Mouse (Mus musculus): ENCODE results near the gene Tshz3. TPM values are rescaled to one million over a fixed set of nuclear protein-coding genes. Genes with fewer than 3 reads are reported as not detected.

Gene Tshz3
- polyA plus RNA-seq, 1 experiment from 2014 or later = 10.5 TPM

- peaks cover 10% of the 10 kb centered on the region; the same call in 1 of the 2 replicates for H3K4me1 ChIP-seq
- no peaks in the 10 kb centered on the region for H3K9me3 ChIP-seq
- no peaks in the 10 kb centered on the region for H3K36me3 ChIP-seq
- H3K4me3 ChIP-seq = peak overlapping the region; percentile 75
- peak; percentile 78 for ATAC-seq (ENCODE audit: insufficient number of reproducible peaks, insufficient read depth, low FRiP score, low TSS enrichment)
- peak overlapping the region; percentile 79 for H3K27ac ChIP-seq
- WGBS = 2% methylated on average over 47 of the region's 62 CpGs
- H3K9ac ChIP-seq = peak overlapping the region; percentile 74
- H3K27me3 ChIP-seq = peaks cover 34% of the 10 kb centered on the region
- peak overlapping the region; percentile 99 for H3K4me2 ChIP-seq (replicated peaks)
Observed at GRCm38 (mm10) chr7:36697118-36697855, 631 bp upstream of the Tshz3 start.

DNA sequence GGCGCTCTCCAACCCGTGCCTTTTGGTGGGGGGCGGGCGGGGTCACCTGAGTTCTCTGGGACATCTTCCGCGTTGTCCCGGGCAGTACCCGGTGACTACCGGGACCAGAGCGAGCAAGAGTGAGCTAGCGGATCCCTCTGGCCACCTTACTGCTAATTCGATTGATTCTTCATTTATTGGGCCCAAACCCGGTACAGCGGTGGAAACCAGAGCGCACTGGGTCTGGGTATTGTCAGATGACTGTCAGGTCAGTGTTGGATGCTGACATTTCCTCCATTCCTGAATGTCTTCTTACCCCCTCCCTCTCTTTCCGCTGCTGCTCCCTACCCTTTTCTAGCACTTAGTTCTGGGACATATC is 650 bp downstream of the Tshz3 start:
- no peak for ATAC-seq (ENCODE audit: insufficient number of reproducible peaks, insufficient read depth, low FRiP score, low TSS enrichment)
- peaks cover 21% of the 10 kb centered on the region for H3K27me3 ChIP-seq

GRCm38 (mm10) chr7:36699001-36699987 is 1.4 kb downstream of the Tshz3 start:
- H3K36me3 ChIP-seq = no peaks in the 10 kb centered on the region
- H3K4me2 ChIP-seq (replicated peaks) = peak overlapping the region; percentile 99
- no peak overlapping the region for H3K9ac ChIP-seq
- peaks cover 12% of the 10 kb centered on the region; the same call in 1 of the 2 replicates for H3K4me1 ChIP-seq
- H3K9me3 ChIP-seq = no peaks in the 10 kb centered on the region
- no peak for ATAC-seq (ENCODE audit: insufficient number of reproducible peaks, insufficient read depth, low FRiP score, low TSS enrichment)
- peak overlapping the region; percentile 75 for H3K4me3 ChIP-seq
- 9% methylated on average over 18 of the region's 18 CpGs for WGBS
- peaks cover 18% of the 10 kb centered on the region for H3K27me3 ChIP-seq
- no peak overlapping the region for H3K27ac ChIP-seq

More for the DNA sequence above, 650 bp downstream of the Tshz3 start:
- WGBS = 1% methylated on average over 16 of the region's 16 CpGs
- H3K27ac ChIP-seq = peak overlapping the region; percentile 79
- H3K4me1 ChIP-seq = peaks cover 10% of the 10 kb centered on the region; the same call in 1 of the 2 replicates
- H3K4me3 ChIP-seq = peak overlapping the region; percentile 75
- peak overlapping the region; percentile 74 for H3K9ac ChIP-seq
- no peaks in the 10 kb centered on the region for H3K36me3 ChIP-seq
- H3K4me2 ChIP-seq (replicated peaks) = peak overlapping the region; percentile 99
- H3K9me3 ChIP-seq = no peaks in the 10 kb centered on the region

GRCm38 (mm10) chr7:36706636-36707035 is 8.7 kb downstream of the Tshz3 start:
- Histone ChIP-seq H3K27ac (peak overlapping the region; percentile 41; the same call in 1 of the 2 replicates), H3K9ac (no peak overlapping the region), H3K4me3 (no peak overlapping the region), H3K9me3 (no peaks in the 10 kb centered on the region), H3K27me3 (no peaks in the 10 kb centered on the region; the same call in 1 of the 2 replicates), H3K4me1 (peaks cover 34% of the 10 kb centered on the region), H3K36me3 (no peaks in the 10 kb centered on the region), H3K4me2 (replicated peaks) (0 out of 2 replicates have a peak overlapping the region, but pooled peaks have one; percentile 2)
- no peak for ATAC-seq (ENCODE audit: insufficient number of reproducible peaks, insufficient read depth, low FRiP score, low TSS enrichment)
- WGBS = 22% methylated on average over 10 of the region's 10 CpGs

- 42% methylated on average over 10 of the region's 10 CpGs for WGBS
Observed at GRCm38 (mm10) chr7:36707266-36707665, 9.3 kb downstream of the Tshz3 start.

DNA sequence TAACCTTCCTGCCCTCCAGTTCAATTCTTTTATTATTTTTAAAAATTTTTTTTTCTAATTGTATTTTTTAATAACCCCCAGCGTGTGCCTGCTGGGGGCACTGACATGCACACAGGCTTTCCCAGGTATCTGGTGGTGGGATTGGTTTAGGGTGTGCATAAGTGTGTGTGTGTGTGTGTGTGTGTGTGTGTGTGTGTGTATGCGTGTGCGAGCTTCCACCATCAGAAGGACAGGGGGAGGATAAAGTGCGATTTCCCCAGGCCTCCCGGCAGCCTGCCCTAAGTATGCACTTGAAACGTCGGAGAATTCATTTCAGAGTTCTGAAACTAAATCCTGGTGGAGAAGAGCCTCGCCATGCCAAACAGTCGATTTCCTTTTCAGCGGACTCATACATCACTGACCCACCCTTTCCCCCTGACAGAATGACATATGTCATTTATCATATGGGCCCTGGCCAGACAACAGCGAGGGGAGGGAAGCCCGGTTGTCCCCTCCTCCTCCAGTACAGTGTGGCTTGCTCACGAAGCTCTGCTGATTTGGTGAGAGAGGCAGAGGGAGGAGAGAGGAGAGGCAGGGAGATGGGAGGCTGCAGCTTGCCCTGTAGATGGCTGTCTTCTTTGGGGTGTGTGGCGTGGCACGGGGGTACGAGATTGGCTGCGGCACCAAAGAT is 9.9 kb downstream of the Tshz3 start:
- peaks cover 34% of the 10 kb centered on the region for H3K4me1 ChIP-seq
- H3K9ac ChIP-seq = no peak overlapping the region
- 43% methylated on average over 17 of the region's 17 CpGs for WGBS
- H3K27me3 ChIP-seq = no peaks in the 10 kb centered on the region; the same call in 1 of the 2 replicates
- ATAC-seq (ENCODE audit: insufficient number of reproducible peaks, insufficient read depth, low FRiP score, low TSS enrichment) = peak; percentile 44; the same call in 1 of the 2 replicates
- no peaks in the 10 kb centered on the region for H3K9me3 ChIP-seq
- no peak overlapping the region for H3K4me3 ChIP-seq
- H3K4me2 ChIP-seq (replicated peaks) = peak overlapping the region; percentile 32
- no peaks in the 10 kb centered on the region for H3K36me3 ChIP-seq
- 0 out of 2 replicates have a peak overlapping the region, but pooled peaks have one; percentile 37 for H3K27ac ChIP-seq

More at GRCm38 (mm10) chr7:36707266-36707665, 9.3 kb downstream of the Tshz3 start:
- Histone ChIP-seq H3K4me2 (replicated peaks) (no peak overlapping the region), H3K4me3 (no peak overlapping the region), H3K9me3 (no peaks in the 10 kb centered on the region), H3K36me3 (no peaks in the 10 kb centered on the region), H3K27me3 (no peaks in the 10 kb centered on the region; the same call in 1 of the 2 replicates), H3K9ac (no peak overlapping the region), H3K4me1 (peaks cover 34% of the 10 kb centered on the region), H3K27ac (no peak overlapping the region)
- no peak for ATAC-seq (ENCODE audit: insufficient number of reproducible peaks, insufficient read depth, low FRiP score, low TSS enrichment)

- no peak for ATAC-seq (ENCODE audit: insufficient number of reproducible peaks, insufficient read depth, low FRiP score, low TSS enrichment)
- 41% methylated on average over 3 of the region's 3 CpGs for WGBS
- Histone ChIP-seq H3K4me3 (no peak overlapping the region), H3K4me2 (replicated peaks) (no peak overlapping the region), H3K4me1 (peaks cover 34% of the 10 kb centered on the region), H3K27me3 (no peaks in the 10 kb centered on the region; the same call in 1 of the 2 replicates), H3K27ac (no peak overlapping the region), H3K9me3 (no peaks in the 10 kb centered on the region), H3K36me3 (no peaks in the 10 kb centered on the region), H3K9ac (no peak overlapping the region)
Observed at GRCm38 (mm10) chr7:36708823-36709222, 10.9 kb downstream of the Tshz3 start.

DNA sequence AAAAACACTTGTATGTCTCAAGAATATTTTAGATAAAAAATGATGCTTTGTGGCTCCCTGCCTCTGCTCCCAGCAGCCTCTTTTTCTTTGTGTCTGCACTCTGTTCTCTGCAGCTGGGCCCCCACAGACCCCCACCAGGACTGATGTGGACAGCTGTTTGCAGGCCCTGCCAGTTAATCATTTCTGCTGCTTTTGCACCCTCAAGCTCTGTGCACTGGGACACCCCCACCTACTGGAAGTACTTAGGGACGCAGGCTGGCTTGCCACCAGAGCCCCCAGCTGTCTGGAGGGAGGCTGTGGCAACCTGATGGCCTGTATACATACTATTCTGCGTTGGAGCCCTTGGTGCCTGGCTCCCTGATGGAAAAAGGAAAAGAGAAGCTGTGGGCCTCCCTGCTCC is 11.3 kb downstream of the Tshz3 start:
- Histone ChIP-seq H3K9ac (0 out of 2 replicates have a peak overlapping the region, but pooled peaks have one; percentile 8), H3K27me3 (no peaks in the 10 kb centered on the region; the same call in 1 of the 2 replicates), H3K4me1 (peaks cover 32% of the 10 kb centered on the region), H3K36me3 (no peaks in the 10 kb centered on the region), H3K4me2 (replicated peaks) (no peak overlapping the region), H3K4me3 (no peak overlapping the region), H3K27ac (peak overlapping the region; percentile 30; the same call in 1 of the 2 replicates), H3K9me3 (no peaks in the 10 kb centered on the region)
- ATAC-seq (ENCODE audit: insufficient number of reproducible peaks, insufficient read depth, low FRiP score, low TSS enrichment) = peak; percentile 42; the same call in 1 of the 2 replicates
- WGBS = 22% methylated on average over 2 of the region's 2 CpGs

DNA sequence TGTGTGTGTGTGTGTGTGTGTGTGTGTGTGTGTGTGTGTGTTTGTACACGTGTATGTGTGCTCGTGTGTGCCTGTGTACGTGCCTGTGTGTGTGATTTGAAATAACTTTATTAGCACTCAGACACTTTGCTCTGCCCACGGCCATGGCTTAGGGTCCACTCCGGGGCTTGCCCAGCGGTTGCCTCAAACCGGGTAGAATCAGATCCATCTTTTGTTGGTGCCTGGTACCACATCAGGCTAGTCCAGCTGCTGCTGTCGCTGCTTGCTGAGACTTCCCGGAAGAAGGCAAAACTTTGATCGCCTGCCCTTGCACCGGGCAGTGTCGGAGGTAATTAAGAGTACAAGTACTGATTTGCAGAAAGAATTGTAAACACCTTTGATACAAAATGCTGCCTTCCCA is 12.1 kb downstream of the Tshz3 start:
- WGBS = 46% methylated on average over 12 of the region's 12 CpGs
- peaks cover 32% of the 10 kb centered on the region for H3K4me1 ChIP-seq
- no peaks in the 10 kb centered on the region for H3K9me3 ChIP-seq

GRCm38 (mm10) chr7:36710387-36710786 is 12.5 kb downstream of the Tshz3 start:
- no peak overlapping the region for H3K4me3 ChIP-seq
- no peak for ATAC-seq (ENCODE audit: insufficient number of reproducible peaks, insufficient read depth, low FRiP score, low TSS enrichment)

More for the DNA sequence above, 12.1 kb downstream of the Tshz3 start:
- ATAC-seq (ENCODE audit: insufficient number of reproducible peaks, insufficient read depth, low FRiP score, low TSS enrichment) = no peak
- Histone ChIP-seq H3K27me3 (no peaks in the 10 kb centered on the region; the same call in 1 of the 2 replicates), H3K4me3 (no peak overlapping the region), H3K36me3 (no peaks in the 10 kb centered on the region), H3K27ac (no peak overlapping the region), H3K4me2 (replicated peaks) (no peak overlapping the region), H3K9ac (no peak overlapping the region)

DNA sequence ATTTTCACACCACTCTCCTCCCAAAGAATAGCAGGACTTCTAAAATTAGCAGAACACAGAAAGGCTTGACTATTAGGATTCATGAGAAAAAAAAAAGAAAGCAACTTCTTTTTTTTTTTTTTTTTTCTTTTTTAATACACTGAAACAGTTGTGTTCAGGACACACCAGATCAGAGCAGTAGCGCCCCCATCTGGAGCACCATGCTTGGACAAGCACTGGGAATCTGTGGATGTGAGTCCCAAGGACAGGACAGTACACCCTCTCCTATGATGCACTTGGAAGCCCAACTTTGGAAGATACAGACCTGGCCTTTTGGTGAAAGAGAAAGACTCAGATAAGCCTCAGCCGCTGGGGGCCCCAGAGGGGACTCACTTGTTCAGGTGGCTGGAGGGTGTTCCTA is 13.8 kb downstream of the Tshz3 start:
- WGBS = 49% methylated on average over 2 of the region's 2 CpGs
- Histone ChIP-seq H3K9ac (no peak overlapping the region), H3K4me2 (replicated peaks) (no peak overlapping the region), H3K36me3 (no peaks in the 10 kb centered on the region), H3K27ac (no peak overlapping the region), H3K4me1 (peaks cover 25% of the 10 kb centered on the region), H3K4me3 (no peak overlapping the region), H3K27me3 (no peaks in the 10 kb centered on the region), H3K9me3 (no peaks in the 10 kb centered on the region)
- ATAC-seq (ENCODE audit: insufficient number of reproducible peaks, insufficient read depth, low FRiP score, low TSS enrichment) = no peak

More at GRCm38 (mm10) chr7:36710387-36710786, 12.5 kb downstream of the Tshz3 start:
- WGBS = 66% methylated on average over 6 of the region's 6 CpGs
- H3K4me2 ChIP-seq (replicated peaks) = no peak overlapping the region
- no peaks in the 10 kb centered on the region; the same call in 1 of the 2 replicates for H3K27me3 ChIP-seq
- peaks cover 32% of the 10 kb centered on the region for H3K4me1 ChIP-seq
- no peaks in the 10 kb centered on the region for H3K9me3 ChIP-seq
- no peaks in the 10 kb centered on the region for H3K36me3 ChIP-seq
- no peak overlapping the region for H3K27ac ChIP-seq
- no peak overlapping the region for H3K9ac ChIP-seq
